Mouse (Mus musculus): ENCODE data around the gene Tbc1d10b. TPM values are rescaled to one million over a fixed set of nuclear protein-coding genes. Genes with fewer than 3 reads are reported as not detected.
"Not testable (repeated sequence)": the region's sequence is repeated elsewhere in the genome, so short reads cannot be mapped to it uniquely, and the experiment has no call there.

Gene Tbc1d10b
- polyA plus RNA-seq, 1 experiment from 2014 or later, result 32.9 TPM

DNA sequence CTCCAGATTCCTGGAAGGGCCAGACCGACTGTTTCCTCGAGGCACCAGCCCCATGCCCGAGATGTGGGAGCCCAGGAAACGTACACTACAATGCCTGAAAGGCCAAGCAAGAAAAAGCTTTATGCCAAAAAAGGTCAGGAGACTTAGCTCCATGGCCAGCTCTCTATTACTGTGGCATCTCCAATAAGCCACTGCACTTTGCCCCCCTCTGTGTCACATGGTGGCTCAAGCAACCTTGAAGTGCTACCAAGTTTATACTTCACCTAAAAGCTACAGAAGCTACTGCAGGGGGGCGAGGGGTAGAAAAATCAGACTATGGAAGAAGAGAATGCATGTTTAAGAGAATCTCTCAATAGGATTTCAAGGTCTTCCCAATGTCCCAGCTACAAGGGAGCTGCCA is 15.3 kb downstream of the Tbc1d10b start:
- WGBS, result 93% methylated on average over 5 of the region's 5 CpGs

GRCm38 (mm10) chr7:127190672-127191071 is 17.6 kb downstream of the Tbc1d10b start:
- Histone ChIP-seq H3K36me3 (peaks cover 41% of the 10 kb centered on the region), H3K4me3 (no peak overlapping the region), H3K9ac (no peak overlapping the region), H3K4me2 (no peak overlapping the region), H3K27me3 (no peaks in the 10 kb centered on the region), H3K9me3 (no peaks in the 10 kb centered on the region), H3K4me1 (replicated peaks) (peaks cover 26% of the 10 kb centered on the region), H3K27ac (replicated peaks) (no peak overlapping the region)
- no peak for ATAC-seq (ENCODE audit: low read depth)
- WGBS, result 77% methylated on average over 6 of the region's 6 CpGs

More for the DNA sequence above, 15.3 kb downstream of the Tbc1d10b start:
- Histone ChIP-seq H3K4me1 (replicated peaks) (peaks cover 34% of the 10 kb centered on the region), H3K4me2 (no peak overlapping the region), H3K27ac (replicated peaks) (no peak overlapping the region), H3K9ac (no peak overlapping the region), H3K4me3 (no peak overlapping the region), H3K36me3 (peaks cover 55% of the 10 kb centered on the region), H3K27me3 (no peaks in the 10 kb centered on the region), H3K9me3 (no peaks in the 10 kb centered on the region)
- no peak for ATAC-seq (ENCODE audit: low read depth)

- H3K9ac ChIP-seq, result no peak overlapping the region
- no peaks in the 10 kb centered on the region for H3K27me3 ChIP-seq
- H3K4me1 ChIP-seq (replicated peaks), result peaks cover 8% of the 10 kb centered on the region; the same call in 1 of the 2 replicates
- H3K9me3 ChIP-seq, result no peaks in the 10 kb centered on the region
- H3K4me2 ChIP-seq, result no peak overlapping the region
- no peak overlapping the region for H3K27ac ChIP-seq (replicated peaks)
- ATAC-seq (ENCODE audit: low read depth), result no peak
- WGBS, result 85% methylated on average over 17 of the region's 17 CpGs
- H3K4me3 ChIP-seq, result no peak overlapping the region
- H3K36me3 ChIP-seq, result peaks cover 30% of the 10 kb centered on the region
Measured at GRCm38 (mm10) chr7:127188305-127189276, 19.7 kb downstream of the Tbc1d10b start.

GRCm38 (mm10) chr7:127187351-127187750 is 20.9 kb downstream of the Tbc1d10b start:
- H3K36me3 ChIP-seq, result peaks cover 18% of the 10 kb centered on the region
- no peaks in the 10 kb centered on the region for H3K4me1 ChIP-seq (replicated peaks)
- H3K4me3 ChIP-seq, result no peak overlapping the region
- no peak for ATAC-seq (ENCODE audit: low read depth)
- H3K9me3 ChIP-seq, result no peaks in the 10 kb centered on the region
- no peak overlapping the region for H3K4me2 ChIP-seq
- no peaks in the 10 kb centered on the region for H3K27me3 ChIP-seq
- H3K9ac ChIP-seq, result no peak overlapping the region
- no peak overlapping the region for H3K27ac ChIP-seq (replicated peaks)
- 73% methylated on average over 10 of the region's 10 CpGs for WGBS

GRCm38 (mm10) chr7:127185601-127186000 is 22.7 kb downstream of the Tbc1d10b start:
- Histone ChIP-seq H3K4me2 (no peak overlapping the region), H3K4me1 (replicated peaks) (no peaks in the 10 kb centered on the region), H3K9ac (no peak overlapping the region), H3K4me3 (no peak overlapping the region), H3K36me3 (peaks cover 2% of the 10 kb centered on the region; the same call in 1 of the 2 replicates), H3K27ac (replicated peaks) (no peak overlapping the region), H3K9me3 (no peaks in the 10 kb centered on the region), H3K27me3 (no peaks in the 10 kb centered on the region)
- ATAC-seq (ENCODE audit: low read depth), result no peak
- WGBS, result 82% methylated on average over 3 of the region's 3 CpGs

- WGBS, result 38% methylated on average over 1 of the region's 1 CpGs
- Histone ChIP-seq H3K27ac (replicated peaks) (no peak overlapping the region), H3K36me3 (no peaks in the 10 kb centered on the region), H3K4me3 (no peak overlapping the region), H3K27me3 (no peaks in the 10 kb centered on the region), H3K4me1 (replicated peaks) (no peaks in the 10 kb centered on the region), H3K9ac (no peak overlapping the region), H3K4me2 (no peak overlapping the region), H3K9me3 (no peaks in the 10 kb centered on the region)
- no peak for ATAC-seq (ENCODE audit: low read depth)
Measured at GRCm38 (mm10) chr7:127184720-127185119, 23.5 kb downstream of the Tbc1d10b start.

DNA sequence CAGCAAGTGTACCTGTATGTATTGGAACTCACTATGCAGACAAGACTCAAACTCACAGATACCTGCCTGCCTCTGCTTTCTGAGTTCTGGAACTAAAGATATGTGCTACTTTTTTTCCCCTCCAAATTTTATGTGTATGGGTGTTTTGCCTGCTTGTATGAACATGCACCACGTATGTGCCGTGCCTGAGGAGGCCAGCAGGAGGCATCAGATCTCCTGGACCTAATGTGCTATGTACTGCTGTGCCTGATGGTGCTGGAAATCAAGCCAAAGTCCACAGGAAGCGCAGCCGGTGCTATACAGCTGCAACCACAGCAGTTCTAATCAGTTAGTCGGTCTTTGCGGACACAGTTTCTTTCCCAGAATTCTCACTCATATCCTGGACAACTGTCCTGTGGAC is 24.4 kb downstream of the Tbc1d10b start:
- H3K4me2 ChIP-seq, result no peak overlapping the region

DNA sequence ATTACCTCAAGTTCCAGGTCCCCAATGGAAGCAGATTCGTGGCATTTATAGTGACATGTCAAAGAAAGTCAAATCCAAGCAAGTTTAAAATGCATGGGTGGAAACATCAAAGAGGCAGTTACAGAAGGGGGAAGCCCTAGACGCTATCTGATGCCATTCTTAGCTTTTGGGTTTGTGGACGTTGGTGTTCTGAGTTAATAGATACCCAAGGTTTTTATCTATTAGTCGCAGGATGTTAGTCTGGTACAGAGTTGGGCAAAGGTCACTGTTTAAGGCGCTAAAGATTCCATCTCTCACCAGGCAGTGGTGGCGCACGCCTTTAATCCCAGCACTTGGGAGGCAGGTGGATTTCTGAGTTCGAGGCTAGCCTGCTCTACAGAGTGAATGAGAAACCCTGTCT is 24.9 kb downstream of the Tbc1d10b start:
- Histone ChIP-seq H3K4me2 (no peak overlapping the region), H3K9me3 (no peaks in the 10 kb centered on the region), H3K4me3 (no peak overlapping the region), H3K27ac (replicated peaks) (no peak overlapping the region), H3K9ac (no peak overlapping the region), H3K27me3 (no peaks in the 10 kb centered on the region), H3K4me1 (replicated peaks) (no peaks in the 10 kb centered on the region), H3K36me3 (no peaks in the 10 kb centered on the region)
- ATAC-seq (ENCODE audit: low read depth), result no peak
- 83% methylated on average over 8 of the region's 8 CpGs for WGBS

More for the DNA sequence above, 24.4 kb downstream of the Tbc1d10b start:
- no peaks in the 10 kb centered on the region for H3K9me3 ChIP-seq
- ATAC-seq (ENCODE audit: low read depth), result no peak
- H3K4me1 ChIP-seq (replicated peaks), result no peaks in the 10 kb centered on the region
- no peak overlapping the region for H3K27ac ChIP-seq (replicated peaks)
- no peak overlapping the region for H3K9ac ChIP-seq
- no peak overlapping the region for H3K4me3 ChIP-seq
- 79% methylated on average over 6 of the region's 6 CpGs for WGBS
- no peaks in the 10 kb centered on the region for H3K27me3 ChIP-seq
- no peaks in the 10 kb centered on the region for H3K36me3 ChIP-seq

DNA sequence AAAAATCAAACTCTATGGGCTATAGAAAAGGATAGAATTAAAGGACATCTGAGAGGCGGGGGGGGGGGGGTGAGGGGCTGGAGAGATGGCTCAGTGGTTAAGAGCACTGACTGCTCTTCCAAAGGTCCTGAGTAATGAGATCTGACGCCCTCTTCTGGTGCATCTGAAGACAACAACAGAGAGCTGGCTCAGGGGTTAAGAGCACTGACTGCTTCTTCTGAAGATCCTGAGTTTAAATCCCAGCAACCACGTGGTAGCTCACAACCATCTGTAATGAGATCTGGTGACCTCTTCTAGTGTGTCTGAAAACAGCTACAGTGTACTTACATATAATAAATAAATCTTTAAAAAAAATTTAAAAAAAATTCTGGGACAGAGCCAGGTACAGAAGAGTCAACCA is 26.5 kb downstream of the Tbc1d10b start:
- ATAC-seq (ENCODE audit: low read depth); H3K9me3 ChIP-seq; H3K4me3 ChIP-seq; H3K9ac ChIP-seq; H3K4me2 ChIP-seq; H3K4me1 ChIP-seq (replicated peaks); H3K27ac ChIP-seq (replicated peaks); H3K27me3 ChIP-seq; H3K36me3 ChIP-seq: not testable (repeated sequence)
- WGBS, result 38% methylated on average over 3 of the region's 3 CpGs

DNA sequence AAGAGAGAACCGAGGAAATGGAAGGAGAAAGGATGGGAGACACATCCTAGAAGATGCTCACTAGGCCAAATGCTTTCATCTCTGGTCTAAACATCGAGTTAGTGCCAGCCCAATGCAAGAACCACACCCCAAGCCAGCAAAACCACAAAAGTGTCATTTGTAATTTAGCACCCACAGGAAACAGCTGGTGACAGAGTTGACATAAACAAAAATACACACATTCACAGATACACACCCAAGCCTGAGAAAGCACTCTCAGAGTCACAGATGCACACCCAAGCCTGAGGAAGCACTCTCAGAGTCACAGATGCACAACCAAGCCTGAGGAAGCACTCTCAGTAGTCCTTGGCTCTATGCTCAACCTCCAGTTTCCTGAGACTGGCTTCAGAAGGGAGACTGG is 27.5 kb downstream of the Tbc1d10b start:
- no peaks in the 10 kb centered on the region for H3K27me3 ChIP-seq
- H3K4me2 ChIP-seq, result no peak overlapping the region
- 86% methylated on average over 2 of the region's 2 CpGs for WGBS
- no peaks in the 10 kb centered on the region for H3K9me3 ChIP-seq
- H3K27ac ChIP-seq (replicated peaks), result no peak overlapping the region
- no peaks in the 10 kb centered on the region for H3K4me1 ChIP-seq (replicated peaks)
- no peaks in the 10 kb centered on the region for H3K36me3 ChIP-seq
- no peak for ATAC-seq (ENCODE audit: low read depth)
- H3K9ac ChIP-seq, result no peak overlapping the region
- no peak overlapping the region for H3K4me3 ChIP-seq

DNA sequence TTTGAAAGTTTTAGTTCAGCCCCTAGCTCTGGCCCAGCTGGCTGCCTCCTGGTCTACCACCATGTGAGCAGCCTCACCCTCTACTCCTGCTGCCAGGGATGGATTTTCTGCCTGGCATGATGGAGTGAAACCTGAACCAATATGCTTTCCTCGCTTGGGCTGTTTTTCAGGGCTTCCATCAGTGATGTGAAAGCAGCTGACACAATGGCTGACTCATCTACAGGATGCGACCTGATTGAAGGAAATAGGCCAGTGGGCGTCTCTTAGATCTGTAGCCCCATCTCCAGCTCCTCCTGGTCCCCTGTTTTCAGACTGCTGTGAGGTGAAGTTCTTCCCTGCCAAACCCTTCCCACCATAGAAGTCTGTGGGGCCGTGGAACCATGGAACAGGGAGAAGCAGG is 31.3 kb downstream of the Tbc1d10b start:
- no peak for ATAC-seq (ENCODE audit: low read depth)
- Histone ChIP-seq H3K9me3 (no peaks in the 10 kb centered on the region), H3K9ac (no peak overlapping the region)

DNA sequence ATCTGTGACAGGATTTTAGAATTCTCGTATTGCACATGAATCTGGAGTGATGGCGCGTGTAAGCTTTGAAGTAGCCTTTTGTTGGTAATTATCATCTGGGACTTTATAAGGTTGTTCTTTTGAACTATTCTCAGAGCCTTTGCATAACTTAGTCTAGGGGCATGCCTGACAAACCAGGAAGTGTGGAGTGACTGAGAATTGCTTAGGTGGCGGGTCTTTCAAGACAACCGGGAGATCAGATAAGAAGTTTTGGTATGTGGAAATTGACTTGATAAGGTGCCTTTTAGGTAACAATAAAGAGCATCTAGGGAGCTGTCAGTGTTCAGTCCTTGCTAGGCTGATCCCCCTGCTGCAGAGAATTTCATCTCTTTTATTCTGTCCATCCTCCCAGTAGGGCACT is 41.8 kb downstream of the Tbc1d10b start:
- no peak for ATAC-seq (ENCODE audit: low read depth)
- 95% methylated on average over 5 of the region's 5 CpGs for WGBS
- no peak overlapping the region for H3K9ac ChIP-seq
- H3K4me2 ChIP-seq, result no peak overlapping the region
- no peaks in the 10 kb centered on the region for H3K4me1 ChIP-seq (replicated peaks)
- H3K27me3 ChIP-seq, result no peaks in the 10 kb centered on the region
- no peak overlapping the region for H3K4me3 ChIP-seq
- no peak overlapping the region for H3K27ac ChIP-seq (replicated peaks)
- H3K9me3 ChIP-seq, result no peaks in the 10 kb centered on the region
- no peaks in the 10 kb centered on the region for H3K36me3 ChIP-seq

More for the DNA sequence above, 31.3 kb downstream of the Tbc1d10b start:
- H3K27ac ChIP-seq (replicated peaks), result no peak overlapping the region
- H3K4me2 ChIP-seq, result no peak overlapping the region
- 81% methylated on average over 4 of the region's 4 CpGs for WGBS
- H3K4me1 ChIP-seq (replicated peaks), result no peaks in the 10 kb centered on the region
- H3K4me3 ChIP-seq, result no peak overlapping the region
- no peaks in the 10 kb centered on the region for H3K27me3 ChIP-seq
- no peaks in the 10 kb centered on the region for H3K36me3 ChIP-seq
